Mouse (Mus musculus): ENCODE measurements around the gene Fbxo5.

- TF ChIP-seq CTCF (IDR thresholded peaks at IDR 0.05; ENCODE audit: extremely low read depth, insufficient read depth, insufficient read length, insufficient replicate concordance) = no peak
- TF ChIP-seq POLR2A (IDR thresholded peaks at IDR 0.05; ENCODE audit: low read depth, low read length) = no peak
Measured at GRCm38 (mm10) chr10:5806996-5807395, 1.6 kb upstream of the Fbxo5 start.

Data from spleen, adult 2 months (tissue).